Comparison of ENCODE assay signal across 8 mouse cellular contexts in genomic region chr14:118131931-118132641, GRCm38 (mm10). TPM values are rescaled to one million over a fixed set of nuclear protein-coding genes. Genes with fewer than 3 reads are reported as not detected.
A peak's percentile ranks its signal among the peaks of the same experiment; 100 is the strongest.
DNase-seq lines count a peak whose midpoint lies in the region; ATAC-seq and TF ChIP-seq lines count a peak whose summit lies in the region.

No protein-coding gene starts in this region.

- peaks cover 15% of the 10 kb centered on the region for H3K4me1 ChIP-seq in testis, adult 2 months (ENCODE audit: control insufficient read depth, insufficient read depth, low read length)
- peaks cover 26% of the 10 kb centered on the region for H3K4me1 ChIP-seq in forebrain, embryonic 13.5 days
- peaks cover 36% of the 10 kb centered on the region for H3K4me1 ChIP-seq in liver, embryonic 13.5 days (replicated peaks)
- peaks cover 14% of the 10 kb centered on the region for H3K4me1 ChIP-seq in stomach, embryonic 15.5 days

- WGBS in forebrain, embryonic 13.5 days: 13% methylated on average over 21 of the region's 21 CpGs
- 12% methylated on average over 21 of the region's 21 CpGs for WGBS in liver, embryonic 13.5 days (ENCODE audit: insufficient replicate concordance)
- 9% methylated on average over 21 of the region's 21 CpGs for WGBS in stomach, embryonic 15.5 days

- ATAC-seq in forebrain, embryonic 13.5 days: peak; percentile 0
- no peak for ATAC-seq in liver, embryonic 13.5 days (ENCODE audit: low read depth)
- peak; percentile 0; the same call in 1 of the 2 replicates for ATAC-seq in stomach, embryonic 15.5 days (ENCODE audit: insufficient read depth, low FRiP score, low read depth)

- no peaks in the 10 kb centered on the region for H3K27me3 ChIP-seq in testis, adult 2 months (ENCODE audit: control insufficient read depth, insufficient read depth, low read length)
- peaks cover 8% of the 10 kb centered on the region; the same call in 1 of the 2 replicates for H3K27me3 ChIP-seq in forebrain, embryonic 13.5 days
- no peaks in the 10 kb centered on the region for H3K27me3 ChIP-seq in liver, embryonic 13.5 days
- H3K27me3 ChIP-seq in stomach, embryonic 15.5 days (replicated peaks): no peaks in the 10 kb centered on the region

- no peak for TF ChIP-seq POLR2A in testis, adult 2 months (IDR thresholded peaks at IDR 0.05; ENCODE audit: control insufficient read depth, low read depth, low read length)

- peak overlapping the region; percentile 99 for H3K4me3 ChIP-seq in testis, adult 2 months (ENCODE audit: control insufficient read depth, low read depth, low read length)
- H3K4me3 ChIP-seq in forebrain, embryonic 13.5 days: peak overlapping the region; percentile 65
- H3K4me3 ChIP-seq in liver, embryonic 13.5 days (replicated peaks): peak overlapping the region; percentile 77
- H3K4me3 ChIP-seq in stomach, embryonic 15.5 days (replicated peaks): peak overlapping the region; percentile 78

- H3K27ac ChIP-seq in testis, adult 2 months (ENCODE audit: control insufficient read depth, insufficient read depth, low read depth, low read length): peak overlapping the region; percentile 81
- H3K27ac ChIP-seq in forebrain, embryonic 13.5 days: no peak overlapping the region
- peak overlapping the region; percentile 29; the same call in 1 of the 2 replicates for H3K27ac ChIP-seq in liver, embryonic 13.5 days
- H3K27ac ChIP-seq in stomach, embryonic 15.5 days: no peak overlapping the region

- no peaks in the 10 kb centered on the region for H3K9me3 ChIP-seq in forebrain, embryonic 13.5 days (replicated peaks)
- no peaks in the 10 kb centered on the region for H3K9me3 ChIP-seq in liver, embryonic 13.5 days (replicated peaks)
- H3K9me3 ChIP-seq in stomach, embryonic 15.5 days: no peaks in the 10 kb centered on the region

- TF ChIP-seq CTCF in testis, adult 2 months (IDR thresholded peaks at IDR 0.05; ENCODE audit: control insufficient read depth, insufficient read depth, insufficient replicate concordance, low read depth, low read length): no peak

- H3K9ac ChIP-seq in forebrain, embryonic 13.5 days: peak overlapping the region; percentile 75
- H3K9ac ChIP-seq in liver, embryonic 13.5 days: peak overlapping the region; percentile 82
- peak overlapping the region; percentile 26; the same call in 1 of the 2 replicates for H3K9ac ChIP-seq in stomach, embryonic 15.5 days

- DNase-seq in testis, postnatal 14 days (ENCODE audit: low spot score): no peak
- no peak for DNase-seq in liver, embryonic 13.5 days
- DNase-seq in thymus, postnatal 4 days: no peak
- no peak for DNase-seq in adrenal gland, adult 18-20 months (ENCODE audit: low spot score in 2 of 2)
- DNase-seq in left cerebral cortex, adult 8-10 months (ENCODE audit: low spot score in 2 of 2): no peak

- H3K4me2 ChIP-seq in forebrain, embryonic 13.5 days: peak overlapping the region; percentile 87
- H3K4me2 ChIP-seq in liver, embryonic 13.5 days: peak overlapping the region; percentile 90
- H3K4me2 ChIP-seq in stomach, embryonic 15.5 days: peak overlapping the region; percentile 72

- no peaks in the 10 kb centered on the region for H3K36me3 ChIP-seq in testis, adult 2 months (ENCODE audit: control insufficient read depth, insufficient read depth, low read length)
- H3K36me3 ChIP-seq in forebrain, embryonic 13.5 days (ENCODE audit: poor library complexity, severe bottlenecking): peaks cover 20% of the 10 kb centered on the region
- peaks cover 24% of the 10 kb centered on the region for H3K36me3 ChIP-seq in liver, embryonic 13.5 days
- no peaks in the 10 kb centered on the region for H3K36me3 ChIP-seq in stomach, embryonic 15.5 days

RNA-seq across cellular contexts. Expression of gene Tgds, which starts 0.5 kb away (rescaled TPM):
- polyA plus RNA-seq in testis, adult 2 months (2012; rRNA removed): 3.2 and 3.5 TPM in 2 replicates
- 23.9 and 24.4 TPM in 2 replicates for polyA plus RNA-seq in forebrain, embryonic 13.5 days (2015; fragmentation: Nextera tagmentation; extraction: Ambion mirVana)
- polyA plus RNA-seq in liver, embryonic 13.5 days (2015; fragmentation: Nextera tagmentation; extraction: Ambion mirVana): 17.9 and 20.2 TPM in 2 replicates
- polyA plus RNA-seq in stomach, embryonic 15.5 days (2015; fragmentation: Nextera tagmentation; extraction: Ambion mirVana): 34.0 and 34.6 TPM in 2 replicates
- 10 to 100 TPM; 13.9 TPM for total RNA-seq in adrenal gland, adult 18-20 months (2021)
- 10 to 100 TPM in 1 of 4 experiments, 1 to 10 TPM in 3; 5.4 to 11.0 (median 7.5) TPM for total RNA-seq in left cerebral cortex, adult 8-10 months (2022)

RNA-seq across cellular contexts. Expression of gene Gpr180, which starts 4.9 kb away (rescaled TPM):
- polyA plus RNA-seq in testis, adult 2 months (2012; rRNA removed): 25.2 and 26.3 TPM in 2 replicates
- polyA plus RNA-seq in forebrain, embryonic 13.5 days (2015; fragmentation: Nextera tagmentation; extraction: Ambion mirVana): 28.1 and 31.4 TPM in 2 replicates
- polyA plus RNA-seq in liver, embryonic 13.5 days (2015; fragmentation: Nextera tagmentation; extraction: Ambion mirVana): 13.8 and 14.7 TPM in 2 replicates
- polyA plus RNA-seq in stomach, embryonic 15.5 days (2015; fragmentation: Nextera tagmentation; extraction: Ambion mirVana): 55.7 and 56.9 TPM in 2 replicates
- total RNA-seq in adrenal gland, adult 18-20 months (2021): 10 to 100 TPM; 21.1 to 27.3 TPM
- total RNA-seq in left cerebral cortex, adult 8-10 months (2022): 10 to 100 TPM; 26.0 to 30.7 (median 27.3) TPM

Comparison
In these comparisons a context has a peak if more than half of its experiments do, and no peak if none do; other contexts are left out.
1. H3K27ac ChIP-seq: peak in testis, adult 2 months (single experiment) and liver, embryonic 13.5 days (single experiment); none in forebrain, embryonic 13.5 days (single experiment) and stomach, embryonic 15.5 days (single experiment).
2. H3K9ac ChIP-seq: peak in every context shown above with its lines; median percentile 82 in liver, embryonic 13.5 days; 75 in forebrain, embryonic 13.5 days; 26 in stomach, embryonic 15.5 days.
3. Peak in every context shown above with its lines, with median percentiles within 50 percentile points of each other: H3K4me3 ChIP-seq and H3K4me2 ChIP-seq.